Mouse (Mus musculus): Measurements from ENCODE around the gene Imp3.
"Not testable (repeated sequence)": the region's sequence is repeated elsewhere in the genome, so short reads cannot be mapped to it uniquely, and the experiment has no call there.

DNA sequence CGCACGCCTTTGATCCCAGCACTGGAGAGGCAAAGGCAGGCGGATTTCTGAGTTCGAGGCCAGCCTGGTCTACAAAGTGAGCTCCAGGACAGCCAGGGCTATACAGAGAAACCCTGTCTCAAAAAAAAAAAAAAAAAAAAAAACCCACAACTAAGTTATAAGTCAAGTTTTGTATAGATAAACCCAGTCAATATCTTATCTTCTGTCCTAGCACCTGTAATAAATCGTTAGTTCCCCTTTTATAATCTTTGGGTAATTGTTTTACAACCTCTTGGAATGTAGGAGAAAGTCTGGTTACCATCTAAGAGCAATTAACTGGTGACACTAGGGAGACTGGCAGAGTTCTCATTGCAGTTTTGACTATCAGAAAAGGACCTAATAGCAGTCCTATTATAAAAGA is 11.4 kb downstream of the Imp3 start:
- not testable (repeated sequence) for TF ChIP-seq EP300, CTCF (IDR thresholded peaks at IDR 0.05)

All from lung, postnatal 0 days (tissue).